Mouse (Mus musculus) lung, postnatal 0 days (tissue): Measurements from ENCODE around the gene Ankrd24.

Source experiments
- CTCF ChIP-seq: IDR thresholded peaks from 2 replicates; pipeline ENCODE4 v1.5.1; 2016; ENCODE audit warnings: antibody characterized with exemption, mild to moderate bottlenecking
- EP300 ChIP-seq: IDR thresholded peaks from 2 replicates; pipeline ENCODE4 v1.6.1; 2016; ENCODE audit warnings: antibody characterized with exemption, mild to moderate bottlenecking, control low read depth

DNA sequence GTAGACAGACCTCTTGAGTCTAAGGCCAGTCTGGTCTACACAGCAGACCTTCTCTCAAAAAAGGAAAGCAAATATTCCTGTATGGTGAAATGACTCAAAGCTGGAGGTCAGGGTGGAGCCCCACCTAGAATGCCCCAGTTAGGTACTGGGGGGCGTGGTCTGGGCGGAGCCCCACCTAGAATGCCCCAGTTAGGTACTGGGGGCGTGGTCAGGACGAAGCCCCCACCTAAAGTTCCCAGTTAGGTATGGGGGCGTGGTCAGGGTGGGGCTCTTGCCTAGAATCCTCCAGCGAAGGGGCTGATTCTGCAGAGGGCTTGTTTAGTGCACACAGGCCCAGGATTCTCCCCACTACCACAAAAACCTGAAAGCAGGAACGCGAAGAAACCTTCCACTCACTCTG is 4.9 kb upstream of the Ankrd24 start:
- TF ChIP-seq CTCF: no peak
- TF ChIP-seq EP300: no peak
